In the genomic region with DNA sequence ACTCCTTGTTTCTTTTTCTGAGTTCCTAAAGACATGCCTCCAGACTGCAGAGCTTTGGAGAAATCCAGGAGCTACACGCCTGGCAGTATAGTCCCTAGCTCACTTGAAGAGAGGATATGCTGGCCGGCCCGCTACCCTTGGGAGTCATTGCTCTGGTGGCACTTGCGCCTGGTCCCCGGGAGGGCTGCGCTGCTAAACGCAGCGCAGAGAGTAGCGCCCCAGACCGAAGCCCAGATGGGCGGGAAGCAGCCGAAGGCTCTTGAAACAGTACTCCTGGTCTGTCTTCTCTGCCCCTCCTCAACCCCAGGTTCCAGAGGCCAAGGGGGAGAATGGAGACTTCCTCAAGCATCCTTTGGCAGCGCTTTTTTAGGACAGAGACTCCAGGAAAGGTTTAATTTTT, we compare ENCODE assay signal across 7 mouse cellular contexts. TPM values are rescaled to one million over a fixed set of nuclear protein-coding genes. Genes with fewer than 3 reads are reported as not detected.
DNase-seq lines count a peak whose midpoint lies in the region; ATAC-seq and TF ChIP-seq lines count a peak whose summit lies in the region.

No protein-coding gene starts in this region.

- H3K9me3 ChIP-seq in forebrain, embryonic 11.5 days (ENCODE audit: control insufficient read depth, low read length): no peaks in the 10 kb centered on the region
- no peaks in the 10 kb centered on the region for H3K9me3 ChIP-seq in limb, embryonic 11.5 days (ENCODE audit: control insufficient read depth, low read length)
- no peaks in the 10 kb centered on the region for H3K9me3 ChIP-seq in neural tube, embryonic 15.5 days (replicated peaks)

- peaks cover 47% of the 10 kb centered on the region for H3K27me3 ChIP-seq in liver, adult 2 months (ENCODE audit: control insufficient read depth, insufficient read depth, low read length)
- peaks cover 21% of the 10 kb centered on the region for H3K27me3 ChIP-seq in forebrain, embryonic 11.5 days (ENCODE audit: control insufficient read depth, insufficient read depth, low read length)
- H3K27me3 ChIP-seq in limb, embryonic 11.5 days (ENCODE audit: control insufficient read depth, insufficient read depth, low read length): peaks cover 51% of the 10 kb centered on the region
- H3K27me3 ChIP-seq in neural tube, embryonic 15.5 days (replicated peaks): peaks cover 96% of the 10 kb centered on the region

- DNase-seq in liver, adult 2 months (ENCODE audit: extremely low read depth, low read depth, low spot score): no peak
- no peak for DNase-seq in liver
- DNase-seq in forebrain, embryonic 11.5 days (ENCODE audit: low spot score): peak; percentile 73
- DNase-seq in limb, embryonic 11.5 days (ENCODE audit: low spot score): peak; percentile 71
- DNase-seq in frontal cortex, postnatal 25 days (ENCODE audit: low spot score in 2 of 2): no peak
- no peak for DNase-seq in ovary, postnatal 14 days (ENCODE audit: low spot score)

- 4% methylated on average over 13 of the region's 13 CpGs for WGBS in liver, adult 2 months
- under 1% methylated on average over 13 of the region's 13 CpGs for WGBS in forebrain, embryonic 11.5 days
- WGBS in limb, embryonic 11.5 days: under 1% methylated on average over 13 of the region's 13 CpGs
- WGBS in neural tube, embryonic 15.5 days: 0% methylated on average over 13 of the region's 13 CpGs

- H3K27ac ChIP-seq in liver, adult 2 months (replicated peaks; ENCODE audit: insufficient read depth, low read depth, low read length): 0 out of 2 replicates have a peak overlapping the region, but pooled peaks have one; percentile 10
- H3K27ac ChIP-seq in forebrain, embryonic 11.5 days (ENCODE audit: low read depth, low read length): peak overlapping the region; percentile 97
- H3K27ac ChIP-seq in limb, embryonic 11.5 days (replicated peaks; ENCODE audit: low read depth, low read length): peak overlapping the region; percentile 64; the same call in 1 of the 2 replicates
- no peak overlapping the region for H3K27ac ChIP-seq in neural tube, embryonic 15.5 days (replicated peaks)

- H3K4me3 ChIP-seq in liver, adult 2 months (ENCODE audit: insufficient read depth, low read depth, low read length): peak overlapping the region; percentile 54; the same call in 1 of the 2 replicates
- H3K4me3 ChIP-seq in forebrain, embryonic 11.5 days (ENCODE audit: low read depth, low read length): peak overlapping the region; percentile 93
- peak overlapping the region; percentile 63 for H3K4me3 ChIP-seq in limb, embryonic 11.5 days (ENCODE audit: low read depth, low read length)
- peak overlapping the region; percentile 44 for H3K4me3 ChIP-seq in neural tube, embryonic 15.5 days (replicated peaks)

- H3K9ac ChIP-seq in liver, adult 2 months (ENCODE audit: low read depth, low read length): no peak overlapping the region
- H3K9ac ChIP-seq in forebrain, embryonic 11.5 days (ENCODE audit: low read length): peak overlapping the region; percentile 99
- H3K9ac ChIP-seq in limb, embryonic 11.5 days (ENCODE audit: low read length): peak overlapping the region; percentile 47
- H3K9ac ChIP-seq in neural tube, embryonic 15.5 days (replicated peaks): no peak overlapping the region

- H3K79me2 ChIP-seq in liver, adult 2 months (ENCODE audit: control insufficient read depth, insufficient read depth, low read length): no peaks in the 10 kb centered on the region

- ATAC-seq in forebrain, embryonic 11.5 days (replicated peaks; ENCODE audit: low FRiP score): peak; percentile 39
- peak; percentile 15 for ATAC-seq in limb, embryonic 11.5 days (ENCODE audit: insufficient number of reproducible peaks, low FRiP score, low TSS enrichment, low read depth)
- ATAC-seq in neural tube, embryonic 15.5 days (ENCODE audit: low FRiP score): no peak

- H3K4me1 ChIP-seq in liver, adult 2 months (ENCODE audit: control insufficient read depth, insufficient read depth, low read length): peaks cover 4% of the 10 kb centered on the region
- H3K4me1 ChIP-seq in forebrain, embryonic 11.5 days (replicated peaks; ENCODE audit: control insufficient read depth, insufficient read depth, low read length): peaks cover 22% of the 10 kb centered on the region
- H3K4me1 ChIP-seq in limb, embryonic 11.5 days (ENCODE audit: control insufficient read depth, insufficient read depth, low read length): peaks cover 38% of the 10 kb centered on the region
- H3K4me1 ChIP-seq in neural tube, embryonic 15.5 days: peaks cover 43% of the 10 kb centered on the region

- no peak for TF ChIP-seq CTCF in liver, adult 2 months (IDR thresholded peaks at IDR 0.05; ENCODE audit: low read depth, low read length)

- no peak for TF ChIP-seq POLR2A in liver, adult 2 months (IDR thresholded peaks at IDR 0.05; ENCODE audit: extremely low read depth, insufficient read depth, low read length)

- no peaks in the 10 kb centered on the region for H3K36me3 ChIP-seq in liver, adult 2 months (ENCODE audit: control insufficient read depth, insufficient read depth, low read length)
- H3K36me3 ChIP-seq in forebrain, embryonic 11.5 days (ENCODE audit: control insufficient read depth, insufficient read depth, low read length): peaks cover 4% of the 10 kb centered on the region; the same call in 1 of the 2 replicates
- H3K36me3 ChIP-seq in limb, embryonic 11.5 days (ENCODE audit: control insufficient read depth, insufficient read depth, low read length): no peaks in the 10 kb centered on the region
- no peaks in the 10 kb centered on the region for H3K36me3 ChIP-seq in neural tube, embryonic 15.5 days

- H3K4me2 ChIP-seq in forebrain, embryonic 11.5 days (ENCODE audit: low read depth, low read length, severe bottlenecking): peak overlapping the region; percentile 85
- H3K4me2 ChIP-seq in limb, embryonic 11.5 days (ENCODE audit: low read depth, severe bottlenecking): peak overlapping the region; percentile 89
- H3K4me2 ChIP-seq in neural tube, embryonic 15.5 days: peak overlapping the region; percentile 79

RNA-seq across cellular contexts. Expression of a gene that starts 11.3 kb away (rescaled TPM):
- total RNA-seq in liver, adult 2 months (2014; rRNA removed): 1.3 and 3.6 TPM in 2 replicates
- 4.6 and 5.4 TPM in 2 replicates for polyA plus RNA-seq in liver, adult 2 months (2012; rRNA removed)
- polyA plus RNA-seq in forebrain, embryonic 11.5 days (2014; fragmentation: Nextera tagmentation; extraction: Ambion mirVana): 175 and 195 TPM in 2 replicates
- polyA plus RNA-seq in limb, embryonic 11.5 days (2014; fragmentation: Nextera tagmentation; extraction: Ambion mirVana): 29.0 and 31.2 TPM in 2 replicates
- 1.6 and 3.0 TPM in 2 replicates for polyA plus RNA-seq in neural tube, embryonic 15.5 days (2015; fragmentation: Nextera tagmentation; extraction: Ambion mirVana)

Comparison
In these comparisons a context has a peak if more than half of its experiments do, and no peak if none do; other contexts are left out.
1. DNase-seq: peak in forebrain, embryonic 11.5 days (single experiment) and limb, embryonic 11.5 days (single experiment); none in liver, adult 2 months (single experiment), liver (single experiment), frontal cortex, postnatal 25 days (0 of 2) and ovary, postnatal 14 days (single experiment).
2. H3K9ac ChIP-seq: peak in forebrain, embryonic 11.5 days (single experiment) and limb, embryonic 11.5 days (single experiment); none in liver, adult 2 months (single experiment) and neural tube, embryonic 15.5 days (single experiment).
3. Peak in every context shown above with its lines, with median percentiles within 50 percentile points of each other: H3K4me3 ChIP-seq and H3K4me2 ChIP-seq.